Mouse (Mus musculus) liver, embryonic 14.5 days (tissue): ENCODE measurements around the gene Pde4d. TPM values are rescaled to one million over a fixed set of nuclear protein-coding genes. Genes with fewer than 3 reads are reported as not detected.

ENCODE experiments used
- ATAC-seq: fragments of 200-750 bp; cut with Nextera tagmentation; 2 replicates; pipeline ENCODE4 v1.8.0; 2017; ENCODE audit warnings: moderate number of reproducible peaks, mild to moderate bottlenecking, moderate library complexity; ENCODE audit not compliant: insufficient read depth
- DNase-seq, 3 experiments: peaks; one replicate each; pipeline ENCODE4 v3.0.0-alpha.2; 2012 to 2013; ENCODE audit warnings: low read depth in 3 of 3, low spot score in 3 of 3
- H3K27ac ChIP-seq: fragments of 300-500 bp; sonication (generic); 2 replicates; pipeline ENCODE4 v1.5.1; 2014; ENCODE audit warnings: moderate library complexity, mild to moderate bottlenecking, control low read depth, inconsistent platforms
- H3K27me3 ChIP-seq: fragments of 300-500 bp; sonication (generic); 2 replicates; pipeline ENCODE4 v1.6.1; 2014; ENCODE audit warnings: mild to moderate bottlenecking, low read length, moderate library complexity; ENCODE audit not compliant: control insufficient read depth, insufficient read depth
- H3K36me3 ChIP-seq: fragments of 300-500 bp; sonication (generic); replicated peaks from 2 replicates; pipeline ENCODE4 v1.6.1; 2014; ENCODE audit warnings: low read depth; ENCODE audit not compliant: control insufficient read depth, insufficient read depth
- H3K4me1 ChIP-seq, 2 experiments: fragments of 200-500 bp in 1 of 2; fragments of 300-500 bp in 1 of 2; sonication (generic) in 1 of 2; replicated peaks; 2 replicates each; pipeline ENCODE4 v1.6.1; 2012 to 2014; ENCODE audit warnings: antibody characterized with exemption in 1 of 2, inconsistent platforms in 1 of 2, low read length in 1 of 2; ENCODE audit not compliant: control insufficient read depth in 2 of 2, insufficient read depth in 2 of 2
- H3K4me2 ChIP-seq: fragments of 300-500 bp; sonication (generic); 2 replicates; pipeline ENCODE4 v1.6.1; 2014; ENCODE audit warnings: low read depth, mild to moderate bottlenecking, control low read depth, moderate library complexity
- H3K4me3 ChIP-seq, 2 experiments: fragments of 200-500 bp in 1 of 2; fragments of 300-500 bp in 1 of 2; sonication (generic) in 1 of 2; 2 replicates each; pipeline ENCODE4 v1.5.1; 2012 to 2014; ENCODE audit warnings: low read depth in 2 of 2, low read length in 2 of 2, mild to moderate bottlenecking in 2 of 2, control low read depth in 1 of 2, inconsistent platforms in 1 of 2, moderate library complexity in 1 of 2; ENCODE audit not compliant: insufficient read depth in 1 of 2
- H3K9ac ChIP-seq: fragments of 300-500 bp; sonication (generic); replicated peaks from 2 replicates; pipeline ENCODE4 v1.6.1; 2014; ENCODE audit warnings: mild to moderate bottlenecking, control low read depth, moderate library complexity
- H3K9me3 ChIP-seq: fragments of 300-500 bp; sonication (generic); 2 replicates; pipeline ENCODE4 v1.6.1; 2016; ENCODE audit warnings: low read length, mixed read lengths; ENCODE audit not compliant: control insufficient read depth
- CTCF ChIP-seq: IDR thresholded peaks from 2 replicates; pipeline ENCODE4 v1.5.1; 2016; ENCODE audit warnings: antibody characterized with exemption, low read depth, control low read depth
- EP300 ChIP-seq: IDR thresholded peaks from 2 replicates; pipeline ENCODE4 v1.6.1; 2016; ENCODE audit warnings: antibody characterized with exemption, low read depth
- WGBS: fragments of 180-500 bp; shearing (Covaris S2); extraction: QIAGEN DNeasy Blood & Tissue Kit; methylation state at CpG from one replicate; pipeline ENCODE4 v1.1.7; 2014; ENCODE audit not compliant: insufficient replicate concordance; 5-methylcytosine and 5-hydroxymethylcytosine counted together
- polyA plus RNA-seq, 2 experiments: library from polyadenylated mRNA; depleted of rRNA in 1 of 2; stranded (reverse) in 1 of 2; unstranded in 1 of 2; fragments of >200 nt; fragmentation: Nextera tagmentation in 1 of 2; extraction: Ambion mirVana in 1 of 2; gene quantifications; 2 replicates each; pipeline versions ENCODE4 v1.2.1 to v1.2.3; 2012 to 2014

The Pde4d gene
- polyA plus RNA-seq, 2 experiments = 4.9 to 8.6 TPM

DNA sequence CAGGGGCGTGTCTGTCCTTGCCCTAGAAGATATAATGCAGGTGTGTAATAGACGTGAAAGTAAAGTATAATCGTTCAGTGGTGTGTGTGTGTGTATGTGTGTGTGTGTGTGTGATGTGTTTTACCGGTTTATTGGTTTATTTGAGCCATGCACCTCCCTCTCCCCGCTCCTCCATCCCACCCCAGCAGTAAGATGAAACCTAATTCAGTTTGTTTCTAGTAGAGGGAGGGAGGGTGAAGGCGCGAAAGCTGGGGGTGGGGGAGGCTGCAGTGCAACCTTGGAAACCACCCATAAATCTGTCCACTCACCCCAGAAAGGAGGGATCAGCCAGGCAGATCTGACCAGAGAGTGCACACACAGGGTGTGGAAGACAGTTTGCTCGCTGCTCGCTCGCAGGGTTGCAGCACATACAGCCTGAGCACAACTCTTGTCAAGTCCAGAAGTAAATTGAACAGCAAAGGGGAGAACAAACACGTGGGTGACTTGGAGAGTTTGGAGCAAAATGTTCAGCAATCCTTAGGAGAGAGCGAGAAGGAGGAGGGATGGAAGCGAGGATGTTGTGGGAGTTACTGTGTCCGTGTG is 667.6 kb downstream of the Pde4d start:
- Histone ChIP-seq H3K27ac (no peak overlapping the region), H3K27me3 (peaks cover 23% of the 10 kb centered on the region), H3K9me3 (no peaks in the 10 kb centered on the region), H3K4me2 (no peak overlapping the region), H3K4me1 (no peaks in the 10 kb centered on the region), H3K36me3 (no peaks in the 10 kb centered on the region), H3K9ac (no peak overlapping the region), H3K4me3 (no peak overlapping the region)
- ATAC-seq (no peak), DNase-seq (no peak)
- 18% methylated on average over 14 of the region's 14 CpGs for WGBS
- TF ChIP-seq CTCF (no peak), EP300 (no peak)

- H3K9ac ChIP-seq = no peak overlapping the region
- no peak overlapping the region for H3K4me3 ChIP-seq
- no peaks in the 10 kb centered on the region for H3K36me3 ChIP-seq
- no peaks in the 10 kb centered on the region for H3K9me3 ChIP-seq
- no peak overlapping the region for H3K27ac ChIP-seq
- 50% methylated on average over 1 of the region's 1 CpGs for WGBS
- no peaks in the 10 kb centered on the region for H3K4me1 ChIP-seq
- no peak overlapping the region for H3K4me2 ChIP-seq
- H3K27me3 ChIP-seq = peaks cover 23% of the 10 kb centered on the region
- DNase-seq (no peak), ATAC-seq (no peak)
- TF ChIP-seq CTCF (no peak), EP300 (no peak)
Measured at GRCm38 (mm10) chr13:109118296-109118800, 668.6 kb downstream of the Pde4d start.

DNA sequence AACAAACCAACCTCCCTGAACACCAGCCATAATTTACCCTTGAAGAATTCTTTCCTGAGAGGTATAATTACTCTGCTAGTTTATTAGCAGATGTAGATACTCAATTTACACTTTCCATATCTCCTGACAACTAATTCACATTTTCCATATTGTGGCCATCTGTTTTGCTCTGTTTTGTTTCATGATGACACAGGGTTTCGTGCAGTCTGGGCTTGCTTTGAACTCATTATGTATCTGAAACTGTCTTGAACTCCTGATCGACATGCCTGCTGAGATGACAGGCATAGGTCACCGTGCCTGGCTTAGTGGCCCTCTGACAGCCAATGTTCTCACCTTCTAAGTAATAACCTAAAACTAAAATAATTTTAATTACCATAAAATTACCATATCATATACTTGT is 672.1 kb downstream of the Pde4d start:
- no peak overlapping the region for H3K9ac ChIP-seq
- H3K4me2 ChIP-seq = no peak overlapping the region
- no peaks in the 10 kb centered on the region for H3K9me3 ChIP-seq
- H3K4me3 ChIP-seq = no peak overlapping the region
- TF ChIP-seq CTCF (no peak), EP300 (no peak)
- no peak for ATAC-seq
- peaks cover 7% of the 10 kb centered on the region for H3K27me3 ChIP-seq
- no peak overlapping the region for H3K27ac ChIP-seq
- no peaks in the 10 kb centered on the region for H3K4me1 ChIP-seq
- no peaks in the 10 kb centered on the region for H3K36me3 ChIP-seq
- DNase-seq = no peak
- WGBS = 54% methylated on average over 3 of the region's 3 CpGs

- no peaks in the 10 kb centered on the region for H3K27me3 ChIP-seq
- no peak overlapping the region for H3K9ac ChIP-seq
- no peaks in the 10 kb centered on the region for H3K9me3 ChIP-seq
- H3K4me3 ChIP-seq = no peak overlapping the region
- no peak for TF ChIP-seq EP300
- no peak for TF ChIP-seq CTCF
- no peak overlapping the region for H3K27ac ChIP-seq
- no peaks in the 10 kb centered on the region for H3K4me1 ChIP-seq
- ATAC-seq = no peak
- WGBS = 43% methylated on average over 4 of the region's 4 CpGs
- H3K4me2 ChIP-seq = no peak overlapping the region
- no peak for DNase-seq
- H3K36me3 ChIP-seq = no peaks in the 10 kb centered on the region
Measured at GRCm38 (mm10) chr13:109136405-109136804, 686.7 kb downstream of the Pde4d start.

- DNase-seq (no peak), ATAC-seq (no peak)
- H3K9me3 ChIP-seq = no peaks in the 10 kb centered on the region
- H3K36me3 ChIP-seq = no peaks in the 10 kb centered on the region
- H3K27me3 ChIP-seq = no peaks in the 10 kb centered on the region
- H3K4me2 ChIP-seq = no peak overlapping the region
- 50% methylated on average over 3 of the region's 3 CpGs for WGBS
- H3K27ac ChIP-seq = no peak overlapping the region
- H3K9ac ChIP-seq = no peak overlapping the region
- H3K4me1 ChIP-seq = no peaks in the 10 kb centered on the region
- no peak overlapping the region for H3K4me3 ChIP-seq
- no peak for TF ChIP-seq EP300
- TF ChIP-seq CTCF = no peak
Measured at GRCm38 (mm10) chr13:109158703-109159102, 709.0 kb downstream of the Pde4d start.
